Mouse (Mus musculus) intestine, embryonic 14.5 days (tissue): Measurements from ENCODE around the gene Aifm2. TPM values are rescaled to one million over a fixed set of nuclear protein-coding genes. Genes with fewer than 3 reads are reported as not detected.
A peak's percentile ranks its signal among the peaks of the same experiment; 100 is the strongest.

ENCODE experiments used
- ATAC-seq: fragments of 200-750 bp; cut with Nextera tagmentation; replicated peaks from 2 replicates; pipeline ENCODE4 v1.8.0; 2017; ENCODE audit warnings: low read depth, moderate number of reproducible peaks, moderate TSS enrichment, moderate library complexity; ENCODE audit not compliant: low FRiP score, low TSS enrichment
- DNase-seq: peaks from one replicate; pipeline ENCODE4 v3.0.0-alpha.2; 2018; ENCODE audit warnings: low spot score
- H3K27ac ChIP-seq: fragments of 300-500 bp; sonication (generic); 2 replicates; pipeline ENCODE4 v1.5.1; 2014; ENCODE audit warnings: low read depth, mild to moderate bottlenecking, control low read depth
- H3K27me3 ChIP-seq: fragments of 300-500 bp; sonication (generic); replicated peaks from 2 replicates; pipeline ENCODE4 v1.6.1; 2014; ENCODE audit warnings: low read length, control low read depth; ENCODE audit not compliant: control insufficient read depth, insufficient read depth
- H3K36me3 ChIP-seq: fragments of 300-500 bp; sonication (generic); 2 replicates; pipeline ENCODE4 v1.6.1; 2014; ENCODE audit warnings: low read length, control low read depth; ENCODE audit not compliant: control insufficient read depth, insufficient read depth
- H3K4me1 ChIP-seq: fragments of 300-500 bp; sonication (generic); replicated peaks from 2 replicates; pipeline ENCODE4 v1.6.1; 2014; ENCODE audit warnings: low read length, control low read depth, mixed read lengths; ENCODE audit not compliant: control insufficient read depth, insufficient read depth
- H3K4me2 ChIP-seq: fragments of 300-500 bp; sonication (generic); 2 replicates; pipeline ENCODE4 v1.6.1; 2014; ENCODE audit warnings: low read length
- H3K4me3 ChIP-seq: fragments of 300-500 bp; sonication (generic); 2 replicates; pipeline ENCODE4 v1.5.1; 2014; ENCODE audit warnings: low read depth, low read length, control low read depth, mixed read lengths
- H3K9ac ChIP-seq: fragments of 300-500 bp; sonication (generic); 2 replicates; pipeline ENCODE4 v1.6.1; 2014; ENCODE audit warnings: mild to moderate bottlenecking, low read length
- H3K9me3 ChIP-seq: fragments of 300-500 bp; sonication (generic); 2 replicates; pipeline ENCODE4 v1.6.1; 2016; ENCODE audit warnings: low read length, control low read depth; ENCODE audit not compliant: control insufficient read depth
- WGBS: fragments of 180-500 bp; shearing (Covaris S2); extraction: QIAGEN DNeasy Blood & Tissue Kit; methylation state at CpG from one replicate; pipeline ENCODE4 v1.1.7; 2014; 5-methylcytosine and 5-hydroxymethylcytosine counted together
- polyA plus RNA-seq: library from polyadenylated mRNA; unstranded; fragments of >200 nt; fragmentation: Nextera tagmentation; extraction: Ambion mirVana; gene quantifications from 2 replicates; pipeline ENCODE4 v1.2.1, GENCODE M21; 2014

Gene Aifm2
- polyA plus RNA-seq, 1 experiment from 2014 or later = 19.1 TPM

GRCm38 (mm10) chr10:61729181-61729580 is 14.1 kb downstream of the Aifm2 start:
- Histone ChIP-seq H3K27ac (no peak overlapping the region), H3K9me3 (peaks cover 3% of the 10 kb centered on the region; the same call in 1 of the 2 replicates), H3K4me1 (no peaks in the 10 kb centered on the region), H3K4me3 (no peak overlapping the region), H3K9ac (no peak overlapping the region), H3K4me2 (no peak overlapping the region), H3K36me3 (peaks cover 17% of the 10 kb centered on the region), H3K27me3 (no peaks in the 10 kb centered on the region)
- DNase-seq = no peak
- no peak for ATAC-seq
- 46% methylated on average over 11 of the region's 11 CpGs for WGBS

DNA sequence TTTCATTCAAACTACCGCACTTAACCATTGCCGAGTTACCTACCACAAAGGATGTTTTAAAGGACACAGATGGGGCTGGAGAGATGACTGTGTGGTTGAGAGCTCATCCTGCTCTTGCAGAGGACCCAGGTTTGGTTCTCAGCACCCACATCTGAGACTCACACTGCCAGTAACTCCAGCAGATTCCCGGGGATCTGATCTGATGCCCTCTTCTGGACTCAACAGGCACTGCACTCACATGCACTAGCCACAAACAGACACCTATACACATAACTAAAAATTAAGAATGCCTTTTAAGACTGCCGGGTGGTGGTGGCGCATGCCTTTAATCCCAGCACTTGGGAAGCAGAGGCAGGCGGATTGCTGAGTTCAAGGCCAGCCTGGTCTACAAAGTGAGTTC is 15.1 kb downstream of the Aifm2 start:
- WGBS = 97% methylated on average over 6 of the region's 6 CpGs

GRCm38 (mm10) chr10:61734377-61734776 is 19.3 kb downstream of the Aifm2 start:
- H3K9me3 ChIP-seq = peaks cover 3% of the 10 kb centered on the region; the same call in 1 of the 2 replicates
- no peak overlapping the region for H3K4me2 ChIP-seq
- WGBS = 40% methylated on average over 3 of the region's 3 CpGs
- no peak for ATAC-seq
- H3K27ac ChIP-seq = no peak overlapping the region
- H3K4me1 ChIP-seq = no peaks in the 10 kb centered on the region
- peak; percentile 59 for DNase-seq
- peaks cover 25% of the 10 kb centered on the region for H3K36me3 ChIP-seq
- H3K4me3 ChIP-seq = no peak overlapping the region
- no peak overlapping the region for H3K9ac ChIP-seq
- H3K27me3 ChIP-seq = no peaks in the 10 kb centered on the region

More for the DNA sequence above, 15.1 kb downstream of the Aifm2 start:
- Histone ChIP-seq H3K4me1 (no peaks in the 10 kb centered on the region), H3K36me3 (peaks cover 17% of the 10 kb centered on the region), H3K9ac (no peak overlapping the region), H3K4me3 (no peak overlapping the region), H3K9me3 (peaks cover 3% of the 10 kb centered on the region; the same call in 1 of the 2 replicates), H3K4me2 (no peak overlapping the region), H3K27me3 (no peaks in the 10 kb centered on the region), H3K27ac (no peak overlapping the region)
- DNase-seq (no peak), ATAC-seq (no peak)

- DNase-seq (no peak), ATAC-seq (no peak)
- Histone ChIP-seq H3K9me3 (no peaks in the 10 kb centered on the region), H3K9ac (no peak overlapping the region), H3K27me3 (no peaks in the 10 kb centered on the region), H3K4me1 (no peaks in the 10 kb centered on the region), H3K4me2 (no peak overlapping the region), H3K36me3 (peaks cover 40% of the 10 kb centered on the region), H3K27ac (no peak overlapping the region), H3K4me3 (no peak overlapping the region)
- WGBS = 68% methylated on average over 10 of the region's 10 CpGs
Measured at GRCm38 (mm10) chr10:61736671-61737078, 21.6 kb downstream of the Aifm2 start.

DNA sequence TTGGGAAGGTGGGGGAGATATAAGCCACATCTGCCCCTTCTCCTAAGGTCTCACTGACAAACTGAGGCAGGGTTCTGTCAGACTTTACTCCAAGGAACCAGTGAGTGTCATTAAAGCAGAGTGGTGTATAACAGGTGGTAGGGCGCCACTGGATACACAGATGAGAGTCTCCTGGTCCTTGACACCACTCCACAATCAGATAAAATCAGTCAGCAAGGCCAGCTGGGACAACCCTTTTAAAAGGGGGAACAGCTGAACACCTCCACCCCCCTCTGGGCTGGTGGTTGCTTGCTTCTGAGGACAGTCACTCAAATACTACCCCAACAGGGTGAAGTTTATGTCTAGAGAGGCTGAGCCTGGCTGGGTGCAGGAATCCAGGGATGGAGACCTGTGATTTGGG is 22.5 kb downstream of the Aifm2 start:
- Histone ChIP-seq H3K9me3 (no peaks in the 10 kb centered on the region), H3K9ac (no peak overlapping the region), H3K27me3 (no peaks in the 10 kb centered on the region), H3K4me1 (no peaks in the 10 kb centered on the region), H3K4me3 (no peak overlapping the region), H3K4me2 (no peak overlapping the region), H3K27ac (no peak overlapping the region), H3K36me3 (peaks cover 49% of the 10 kb centered on the region)
- ATAC-seq = no peak
- WGBS = 90% methylated on average over 1 of the region's 1 CpGs
- no peak for DNase-seq

DNA sequence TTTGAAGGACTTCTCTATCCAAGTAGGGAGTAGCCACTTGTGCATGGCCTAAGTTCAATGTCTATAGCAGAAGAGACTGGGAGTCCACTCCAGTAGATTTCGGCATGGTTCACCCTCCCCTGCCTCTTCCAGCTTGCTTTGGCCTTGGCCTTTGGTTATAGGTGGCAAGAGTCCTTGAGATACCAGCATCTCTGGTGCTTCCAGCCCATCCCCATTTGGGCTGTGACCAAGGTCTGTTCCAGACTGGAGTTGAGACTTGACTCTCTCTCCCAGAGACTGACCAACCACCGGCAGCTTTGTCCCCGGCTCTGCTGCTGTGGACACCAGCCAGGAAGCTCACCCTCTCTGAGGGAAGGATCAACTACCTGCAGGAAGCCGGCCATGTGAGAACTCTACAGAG is 23.1 kb downstream of the Aifm2 start:
- H3K4me1 ChIP-seq = no peaks in the 10 kb centered on the region
- ATAC-seq (no peak), DNase-seq (no peak)
- H3K27me3 ChIP-seq = no peaks in the 10 kb centered on the region
- H3K9ac ChIP-seq = no peak overlapping the region
- 91% methylated on average over 4 of the region's 4 CpGs for WGBS
- peaks cover 55% of the 10 kb centered on the region for H3K36me3 ChIP-seq
- H3K4me3 ChIP-seq = no peak overlapping the region
- no peak overlapping the region for H3K4me2 ChIP-seq
- H3K9me3 ChIP-seq = no peaks in the 10 kb centered on the region
- H3K27ac ChIP-seq = no peak overlapping the region

GRCm38 (mm10) chr10:61741306-61741705 is 26.2 kb downstream of the Aifm2 start:
- Histone ChIP-seq H3K27ac (no peak overlapping the region), H3K4me1 (no peaks in the 10 kb centered on the region), H3K9me3 (peaks cover 10% of the 10 kb centered on the region), H3K9ac (no peak overlapping the region), H3K27me3 (no peaks in the 10 kb centered on the region), H3K4me2 (no peak overlapping the region), H3K36me3 (peaks cover 84% of the 10 kb centered on the region), H3K4me3 (no peak overlapping the region)
- ATAC-seq (no peak), DNase-seq (no peak)
- 75% methylated on average over 1 of the region's 1 CpGs for WGBS

DNA sequence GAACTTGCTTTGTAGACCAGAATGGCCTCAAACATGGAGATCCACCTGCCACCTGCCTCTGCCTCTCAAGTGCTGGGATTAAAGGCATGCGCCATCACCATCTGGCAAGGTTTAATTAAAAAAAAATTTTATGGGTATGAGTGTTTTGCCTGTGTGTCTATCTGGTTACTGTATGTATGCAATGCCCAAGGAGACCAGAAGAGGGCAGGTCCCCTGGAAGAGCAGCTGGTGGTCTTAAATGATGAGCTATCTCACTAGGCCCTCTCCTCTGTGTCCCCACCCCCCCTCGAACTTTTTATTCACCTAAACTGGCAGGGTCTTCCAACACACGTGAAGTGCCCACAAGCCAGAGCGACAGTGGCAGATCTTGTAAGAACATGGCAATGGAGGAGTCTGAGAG is 26.8 kb downstream of the Aifm2 start:
- no peak for DNase-seq
- H3K4me3 ChIP-seq = no peak overlapping the region
- no peak overlapping the region for H3K9ac ChIP-seq
- no peak overlapping the region for H3K4me2 ChIP-seq
- peaks cover 10% of the 10 kb centered on the region for H3K9me3 ChIP-seq
- no peaks in the 10 kb centered on the region for H3K4me1 ChIP-seq
- H3K27ac ChIP-seq = no peak overlapping the region
- peaks cover 90% of the 10 kb centered on the region for H3K36me3 ChIP-seq
- no peaks in the 10 kb centered on the region for H3K27me3 ChIP-seq
- 87% methylated on average over 4 of the region's 4 CpGs for WGBS
- no peak for ATAC-seq

GRCm38 (mm10) chr10:61742336-61742735 is 27.3 kb downstream of the Aifm2 start:
- 94% methylated on average over 8 of the region's 8 CpGs for WGBS
- no peak for ATAC-seq

More at GRCm38 (mm10) chr10:61742336-61742735, 27.3 kb downstream of the Aifm2 start:
- Histone ChIP-seq H3K9me3 (peaks cover 10% of the 10 kb centered on the region), H3K4me3 (no peak overlapping the region), H3K4me2 (no peak overlapping the region), H3K36me3 (peaks cover 95% of the 10 kb centered on the region), H3K27ac (no peak overlapping the region), H3K9ac (no peak overlapping the region), H3K4me1 (no peaks in the 10 kb centered on the region), H3K27me3 (no peaks in the 10 kb centered on the region)
- DNase-seq = no peak
